Mouse (Mus musculus): ENCODE data around the gene Saa3. TPM values are rescaled to one million over a fixed set of nuclear protein-coding genes. Genes with fewer than 3 reads are reported as not detected.
"Not testable (repeated sequence)": the region's sequence is repeated elsewhere in the genome, so short reads cannot be mapped to it uniquely, and the experiment has no call there.

Saa3 gene
- polyA plus RNA-seq, 1 experiment from 2014 or later: 17.9 TPM

GRCm38 (mm10) chr7:46714518-46714917 is 982 bp downstream of the Saa3 start:
- DNase-seq (ENCODE audit: low spot score): peak; percentile 73

GRCm38 (mm10) chr7:46712250-46712649 is 3.2 kb downstream of the Saa3 start:
- peak; percentile 24 for DNase-seq (ENCODE audit: low spot score)

GRCm38 (mm10) chr7:46710390-46710844 is 5.1 kb downstream of the Saa3 start, which contains the start of gene Saal1:
Gene Saal1, minus strand, starts transcription at chr7:46710680.
- peak; percentile 93 for DNase-seq (ENCODE audit: low spot score)

- no peak for DNase-seq (ENCODE audit: low spot score)
Measured at GRCm38 (mm10) chr7:46700521-46701025, 14.9 kb downstream of the Saa3 start.

- DNase-seq (ENCODE audit: low spot score): no peak
Measured at GRCm38 (mm10) chr7:46696754-46697153, 18.7 kb downstream of the Saa3 start.

- peak; percentile 14 for DNase-seq (ENCODE audit: low spot score)
Measured at GRCm38 (mm10) chr7:46686827-46687226, 28.7 kb downstream of the Saa3 start.

- DNase-seq (ENCODE audit: low spot score): no peak
Measured at GRCm38 (mm10) chr7:46680732-46681131, 34.8 kb downstream of the Saa3 start.

GRCm38 (mm10) chr7:46679044-46679443 is 36.5 kb downstream of the Saa3 start:
- not testable (repeated sequence) for DNase-seq (ENCODE audit: low spot score)

GRCm38 (mm10) chr7:46678417-46678816 is 37.1 kb downstream of the Saa3 start:
- no peak for DNase-seq (ENCODE audit: low spot score)

- DNase-seq (ENCODE audit: low spot score): no peak
Measured at GRCm38 (mm10) chr7:46676808-46677360, 38.6 kb downstream of the Saa3 start.

GRCm38 (mm10) chr7:46675886-46676285 is 39.6 kb downstream of the Saa3 start:
- DNase-seq (ENCODE audit: low spot score): no peak

- no peak for DNase-seq (ENCODE audit: low spot score)
Measured at GRCm38 (mm10) chr7:46675061-46675460, 40.4 kb downstream of the Saa3 start.

- DNase-seq (ENCODE audit: low spot score): no peak
Measured at GRCm38 (mm10) chr7:46672160-46672672, 43.3 kb downstream of the Saa3 start, which contains the start of gene Tph1. Gene Tph1, minus strand, starts transcription at chr7:46672537.

GRCm38 (mm10) chr7:46667256-46667655 is 48.2 kb downstream of the Saa3 start:
- no peak for DNase-seq (ENCODE audit: low spot score)

GRCm38 (mm10) chr7:46665236-46665635 is 50.3 kb downstream of the Saa3 start:
- no peak for DNase-seq (ENCODE audit: low spot score)

Other genes starting within 250 kb of the Saa3 start
- 11.0 and 11.1 TPM in 2 replicates for gene Sergef, start 75.9 kb downstream of the Saa3 start, polyA plus RNA-seq (2015; fragmentation: Nextera tagmentation; extraction: Ambion mirVana)
- gene Tph1, start 43.2 kb downstream of the Saa3 start, polyA plus RNA-seq (2015; fragmentation: Nextera tagmentation; extraction: Ambion mirVana): 3.5 and 4.2 TPM in 2 replicates
- gene Saal1, start 5.0 kb downstream of the Saa3 start, polyA plus RNA-seq (2015; fragmentation: Nextera tagmentation; extraction: Ambion mirVana): 27.1 and 30.4 TPM in 2 replicates
- gene Saa4, start 16.9 kb upstream of the Saa3 start, polyA plus RNA-seq (2015; fragmentation: Nextera tagmentation; extraction: Ambion mirVana): 0.08 and 0.18 TPM in 2 replicates
- gene Saa1, start 27.3 kb upstream of the Saa3 start, polyA plus RNA-seq (2015; fragmentation: Nextera tagmentation; extraction: Ambion mirVana): 6.2 and 6.3 TPM in 2 replicates
- gene Saa2, start 36.1 kb upstream of the Saa3 start, polyA plus RNA-seq (2015; fragmentation: Nextera tagmentation; extraction: Ambion mirVana): 2.7 and 2.8 TPM in 2 replicates
- gene Hps5, start 80.4 kb upstream of the Saa3 start, polyA plus RNA-seq (2015; fragmentation: Nextera tagmentation; extraction: Ambion mirVana): 15.1 and 16.8 TPM in 2 replicates
- 54.3 and 56.6 TPM in 2 replicates for gene Gtf2h1, start 80.4 kb upstream of the Saa3 start, polyA plus RNA-seq (2015; fragmentation: Nextera tagmentation; extraction: Ambion mirVana)
- gene Ldha, start 125.8 kb upstream of the Saa3 start, polyA plus RNA-seq (2015; fragmentation: Nextera tagmentation; extraction: Ambion mirVana): 1,216 and 1,339 TPM in 2 replicates
- not detected in 2 replicates for gene Ldhc, start 145.5 kb upstream of the Saa3 start, polyA plus RNA-seq (2015; fragmentation: Nextera tagmentation; extraction: Ambion mirVana)
- 145 and 152 TPM in 2 replicates for gene Tsg101, start 204.3 kb upstream of the Saa3 start, polyA plus RNA-seq (2015; fragmentation: Nextera tagmentation; extraction: Ambion mirVana)
- 6.1 and 6.4 TPM in 2 replicates for gene Uevld, start 242.8 kb upstream of the Saa3 start, polyA plus RNA-seq (2015; fragmentation: Nextera tagmentation; extraction: Ambion mirVana)

All from thymus, postnatal 0 days (tissue).